Mouse (Mus musculus) liver, embryonic 14.5 days (tissue): Measurements from ENCODE around the gene Oxld1.

Experiments
- CTCF ChIP-seq: IDR thresholded peaks from 2 replicates; pipeline ENCODE4 v1.5.1; 2016; ENCODE audit warnings: antibody characterized with exemption, low read depth, control low read depth
- EP300 ChIP-seq: IDR thresholded peaks from 2 replicates; pipeline ENCODE4 v1.6.1; 2016; ENCODE audit warnings: antibody characterized with exemption, low read depth

GRCm38 (mm10) chr11:120501018-120501417, 43.1 kb upstream of the Oxld1 start:
- no peak for TF ChIP-seq CTCF
- no peak for TF ChIP-seq EP300
